Mouse (Mus musculus) liver, embryonic 15.5 days (tissue): ENCODE data around the gene Ldb3. TPM values are rescaled to one million over a fixed set of nuclear protein-coding genes. Genes with fewer than 3 reads are reported as not detected.

Source experiments
- ATAC-seq: fragments of 200-750 bp; cut with Nextera tagmentation; 2 replicates; pipeline ENCODE4 v1.8.0; 2017; ENCODE audit warnings: moderate number of reproducible peaks, mild to moderate bottlenecking, moderate library complexity; ENCODE audit not compliant: insufficient read depth
- H3K27ac ChIP-seq: fragments of 300-500 bp; sonication (generic); replicated peaks from 2 replicates; pipeline ENCODE4 v1.5.1; 2015; ENCODE audit warnings: mild to moderate bottlenecking, inconsistent platforms
- H3K27me3 ChIP-seq: fragments of 300-500 bp; sonication (generic); 2 replicates; pipeline ENCODE4 v1.6.1; 2015; ENCODE audit warnings: mild to moderate bottlenecking, inconsistent platforms
- H3K36me3 ChIP-seq: fragments of 300-500 bp; sonication (generic); replicated peaks from 2 replicates; pipeline ENCODE4 v1.6.1; 2015; ENCODE audit warnings: moderate library complexity, mild to moderate bottlenecking, inconsistent platforms
- H3K4me1 ChIP-seq: fragments of 300-500 bp; sonication (generic); replicated peaks from 2 replicates; pipeline ENCODE4 v1.6.1; 2015; ENCODE audit warnings: inconsistent platforms
- H3K4me2 ChIP-seq: fragments of 300-500 bp; sonication (generic); 2 replicates; pipeline ENCODE4 v1.6.1; 2015; ENCODE audit warnings: moderate library complexity, mild to moderate bottlenecking, inconsistent platforms
- H3K4me3 ChIP-seq: fragments of 300-500 bp; sonication (generic); replicated peaks from 2 replicates; pipeline ENCODE4 v1.5.1; 2015; ENCODE audit warnings: mild to moderate bottlenecking, inconsistent platforms
- H3K9ac ChIP-seq: fragments of 300-500 bp; sonication (generic); 2 replicates; pipeline ENCODE4 v1.6.1; 2015; ENCODE audit warnings: moderate library complexity, mild to moderate bottlenecking, inconsistent platforms
- H3K9me3 ChIP-seq: fragments of 300-500 bp; sonication (generic); replicated peaks from 2 replicates; pipeline ENCODE4 v1.6.1; 2016; ENCODE audit warnings: inconsistent platforms
- WGBS: fragments of 180-500 bp; shearing (Covaris S2); methylation state at CpG from one replicate; pipeline ENCODE4 v1.1.7; 2015; ENCODE audit warnings: mixed read lengths; ENCODE audit not compliant: insufficient replicate concordance; 5-methylcytosine and 5-hydroxymethylcytosine counted together
- polyA plus RNA-seq: library from polyadenylated mRNA; unstranded; fragments of >200 nt; fragmentation: Nextera tagmentation; extraction: Ambion mirVana; gene quantifications from 2 replicates; pipeline ENCODE4 v1.2.1, GENCODE M21; 2015

The Ldb3 gene
- polyA plus RNA-seq, result 3.2 and 4.2 TPM in 2 replicates

DNA sequence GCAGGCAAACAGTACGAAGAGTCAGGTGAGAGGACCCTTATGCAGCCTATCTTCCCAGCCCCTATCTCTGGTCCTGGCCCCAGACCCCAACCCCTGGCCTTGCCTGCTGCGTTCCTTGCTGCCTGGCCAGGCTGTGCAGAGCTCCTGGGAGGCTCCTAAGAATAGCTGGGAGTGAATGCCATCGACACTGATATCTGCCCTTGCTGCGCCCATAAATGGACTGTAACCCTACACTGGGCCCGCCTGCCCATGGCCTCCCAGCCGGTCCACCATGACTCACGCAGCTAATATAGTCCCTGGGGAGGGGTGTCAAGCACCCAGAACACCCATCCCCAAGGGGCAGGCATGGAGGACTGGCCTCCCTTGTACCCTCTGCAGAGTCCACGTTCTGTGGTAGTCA is at the start of gene Ldb3:
Gene Ldb3 (minus strand): TSS at position 185 of the 400 bp plus-strand sequence.
- Histone ChIP-seq H3K27me3 (no peaks in the 10 kb centered on the region), H3K9me3 (no peaks in the 10 kb centered on the region), H3K27ac (no peak within 1 kb of the TSS), H3K4me1 (no peaks in the 10 kb centered on the region; the same call in 1 of the 2 replicates), H3K36me3 (no peaks in the 10 kb centered on the region), H3K4me2 (no peak within 1 kb of the TSS), H3K9ac (no peak within 1 kb of the TSS), H3K4me3 (no peak within 1 kb of the TSS)
- no peak for ATAC-seq
- 63% methylated on average over 8 of the region's 8 CpGs for WGBS

DNA sequence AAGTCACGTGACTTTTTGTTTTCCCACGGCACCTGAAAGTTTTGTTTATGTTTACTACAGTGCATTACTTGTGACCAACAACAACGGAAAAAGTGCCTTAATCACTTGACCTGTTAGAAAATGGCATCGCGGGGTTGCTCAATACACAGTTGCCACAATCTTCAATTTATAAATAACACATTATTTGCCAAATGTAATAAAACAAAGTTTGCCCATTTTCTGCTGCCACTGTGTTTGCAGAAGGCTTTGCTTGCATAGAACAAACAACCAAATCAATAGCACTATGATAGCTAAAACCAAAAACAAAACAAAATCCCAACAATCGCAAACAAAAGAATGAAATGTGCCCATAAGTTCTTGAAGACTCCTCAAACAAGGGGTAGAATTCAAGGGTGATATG is 47.2 kb upstream of the Ldb3 start:
- H3K27ac ChIP-seq, result no peak overlapping the region
- no peaks in the 10 kb centered on the region for H3K27me3 ChIP-seq
- no peaks in the 10 kb centered on the region for H3K36me3 ChIP-seq
- ATAC-seq, result no peak
- no peaks in the 10 kb centered on the region for H3K9me3 ChIP-seq
- H3K4me3 ChIP-seq, result no peak overlapping the region
- WGBS, result 79% methylated on average over 6 of the region's 6 CpGs
- no peak overlapping the region for H3K4me2 ChIP-seq
- H3K4me1 ChIP-seq, result peaks cover 23% of the 10 kb centered on the region
- no peak overlapping the region for H3K9ac ChIP-seq

DNA sequence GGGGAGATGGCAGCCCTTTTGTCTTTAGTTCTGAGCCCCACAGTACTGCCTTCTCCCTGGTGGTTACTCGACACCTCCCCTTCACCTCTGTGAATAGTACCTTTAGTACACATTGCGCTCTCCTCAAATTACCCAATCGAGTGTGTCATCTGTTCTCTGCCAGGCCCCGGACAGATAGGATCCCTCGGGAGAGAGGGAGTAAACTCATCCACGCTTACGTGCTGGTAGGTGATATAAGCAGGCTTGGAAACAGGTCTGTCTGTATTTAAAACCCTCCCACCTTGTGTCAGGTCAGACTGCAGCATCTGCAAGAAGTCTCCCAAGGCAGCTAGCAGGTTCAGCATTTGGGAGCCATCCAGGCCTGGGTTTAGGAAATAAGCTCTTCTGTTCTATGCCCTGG is 46.7 kb upstream of the Ldb3 start:
- no peak overlapping the region for H3K9ac ChIP-seq
- H3K27ac ChIP-seq, result no peak overlapping the region
- H3K4me1 ChIP-seq, result peaks cover 23% of the 10 kb centered on the region

DNA sequence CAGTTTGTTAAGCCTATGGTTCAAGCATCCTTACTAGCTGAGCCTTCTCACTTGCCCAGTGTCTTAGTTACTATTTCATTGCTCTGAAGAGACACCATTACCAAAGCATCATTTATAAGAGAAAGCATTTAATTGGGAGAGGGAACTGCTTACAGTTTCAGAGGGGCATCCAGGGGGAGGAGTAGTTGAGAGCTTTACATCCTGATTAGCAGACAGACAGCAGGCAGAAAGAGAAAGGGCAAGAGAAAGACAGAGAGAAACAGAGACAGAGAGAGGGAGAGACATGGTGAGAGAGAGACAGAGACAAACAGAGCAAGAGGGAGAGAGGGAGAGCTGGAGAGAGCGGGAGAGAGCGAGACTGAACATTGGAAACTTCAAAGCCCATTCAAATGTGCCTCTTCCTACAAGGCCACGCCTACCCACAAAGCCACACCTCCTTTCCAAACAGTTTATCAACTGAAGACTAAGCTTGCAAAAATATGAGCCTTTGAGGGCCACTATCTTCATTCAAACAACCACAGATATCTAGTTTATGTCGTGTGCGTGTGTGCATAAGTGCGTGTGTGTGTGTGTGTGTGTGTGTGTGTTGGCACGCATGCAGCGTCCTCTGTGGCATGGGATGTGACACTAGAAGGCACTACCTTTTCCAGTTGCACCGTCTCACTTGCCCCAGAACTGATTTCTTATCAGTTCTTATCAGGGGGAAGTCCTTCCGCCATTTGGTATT is 44.4 kb upstream of the Ldb3 start:
- Histone ChIP-seq H3K4me2 (peak overlapping the region; percentile 58), H3K4me3 (peak overlapping the region; percentile 31), H3K9me3 (no peaks in the 10 kb centered on the region), H3K9ac (no peak overlapping the region), H3K27me3 (no peaks in the 10 kb centered on the region), H3K4me1 (peaks cover 23% of the 10 kb centered on the region), H3K36me3 (no peaks in the 10 kb centered on the region), H3K27ac (peak overlapping the region; percentile 70)
- peak; percentile 73 for ATAC-seq
- WGBS, result 22% methylated on average over 10 of the region's 10 CpGs

More for the DNA sequence above, 46.7 kb upstream of the Ldb3 start:
- Histone ChIP-seq H3K27me3 (no peaks in the 10 kb centered on the region), H3K36me3 (no peaks in the 10 kb centered on the region), H3K4me3 (no peak overlapping the region), H3K9me3 (no peaks in the 10 kb centered on the region), H3K4me2 (no peak overlapping the region)
- 54% methylated on average over 7 of the region's 7 CpGs for WGBS
- ATAC-seq, result peak; percentile 16; the same call in 1 of the 2 replicates

DNA sequence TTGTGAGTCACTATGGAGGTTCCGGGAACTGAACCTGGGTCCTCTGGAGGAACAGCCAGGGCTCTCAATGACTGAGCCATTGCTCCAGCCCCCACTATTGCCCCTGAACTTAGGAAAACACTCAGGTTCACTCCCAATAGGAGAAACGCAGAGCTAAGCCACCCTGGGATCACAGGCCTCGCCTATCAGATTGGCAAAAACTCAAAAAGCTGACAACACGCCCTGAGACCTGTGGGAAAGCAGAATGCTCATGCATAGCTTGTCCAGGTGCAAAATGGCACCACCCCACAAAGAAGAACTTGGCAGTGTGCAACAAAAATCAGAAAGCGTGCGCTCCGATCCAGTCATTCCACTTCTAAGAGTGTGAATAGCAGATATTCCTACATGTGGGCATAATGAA is 38.3 kb upstream of the Ldb3 start:
- WGBS, result 71% methylated on average over 7 of the region's 7 CpGs
- H3K9ac ChIP-seq, result no peak overlapping the region
- H3K4me1 ChIP-seq, result peaks cover 42% of the 10 kb centered on the region
- no peak overlapping the region for H3K4me3 ChIP-seq
- no peak overlapping the region for H3K4me2 ChIP-seq
- H3K27me3 ChIP-seq, result no peaks in the 10 kb centered on the region
- H3K36me3 ChIP-seq, result no peaks in the 10 kb centered on the region
- no peak for ATAC-seq
- no peaks in the 10 kb centered on the region for H3K9me3 ChIP-seq
- H3K27ac ChIP-seq, result no peak overlapping the region

DNA sequence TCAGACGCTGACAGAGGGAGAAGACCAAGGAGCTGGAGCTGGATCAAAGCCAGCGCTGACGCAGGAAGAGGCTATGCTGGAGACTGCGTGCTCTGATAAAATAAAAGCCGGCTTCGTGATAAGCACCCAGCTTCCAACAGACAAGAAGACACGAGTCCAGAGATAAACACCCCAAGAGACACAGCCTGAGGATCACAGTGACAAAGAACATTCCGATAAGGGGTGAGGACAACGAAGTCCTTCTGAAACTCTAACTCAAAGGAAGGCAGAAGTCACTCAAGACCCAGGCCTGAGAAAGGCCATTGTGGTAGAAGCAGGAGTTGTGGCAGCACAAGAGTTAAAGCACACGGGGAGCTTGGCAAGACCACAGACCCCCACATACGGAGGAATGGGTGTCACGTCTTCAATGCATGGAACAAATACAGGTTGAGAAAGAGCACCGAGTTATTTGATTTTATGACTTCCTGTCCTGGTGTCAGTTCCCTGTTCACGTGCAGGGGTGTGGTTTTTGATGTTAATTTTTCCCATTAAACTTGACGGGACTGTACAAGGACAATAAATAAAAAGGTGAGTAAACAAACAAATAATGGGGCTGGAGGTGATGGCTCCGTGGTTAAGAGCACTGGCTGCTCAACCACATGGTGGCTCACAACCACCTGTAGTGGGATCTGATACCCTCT is 35.2 kb upstream of the Ldb3 start:
- peak; percentile 94 for ATAC-seq
- Histone ChIP-seq H3K36me3 (no peaks in the 10 kb centered on the region), H3K27me3 (no peaks in the 10 kb centered on the region), H3K4me1 (peaks cover 61% of the 10 kb centered on the region), H3K4me2 (peak overlapping the region; percentile 60), H3K9me3 (no peaks in the 10 kb centered on the region), H3K27ac (peak overlapping the region; percentile 87), H3K9ac (peak overlapping the region; percentile 44), H3K4me3 (peak overlapping the region; percentile 24)
- WGBS, result 18% methylated on average over 16 of the region's 16 CpGs

DNA sequence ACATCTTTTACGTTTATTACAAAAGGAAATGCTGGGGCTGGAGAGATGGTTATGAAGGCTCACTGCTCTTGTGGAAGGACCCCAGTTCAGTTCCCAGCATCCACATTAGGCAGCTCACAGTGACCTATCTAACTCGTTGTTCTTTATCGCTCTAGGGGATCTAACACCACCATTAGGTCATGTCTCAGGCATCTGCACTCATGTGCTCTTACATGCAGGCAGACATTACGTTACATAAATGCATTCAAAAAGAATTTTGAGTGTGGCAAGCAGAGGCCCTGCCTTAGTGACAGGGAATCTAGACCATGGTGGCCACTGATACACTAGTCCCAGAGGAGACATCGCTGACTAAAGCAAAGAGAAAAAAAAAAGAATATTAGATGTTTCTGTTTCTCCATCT is 34.6 kb upstream of the Ldb3 start:
- no peaks in the 10 kb centered on the region for H3K36me3 ChIP-seq
- ATAC-seq, result no peak
- 43% methylated on average over 5 of the region's 5 CpGs for WGBS
- peak overlapping the region; percentile 24; the same call in 1 of the 2 replicates for H3K4me3 ChIP-seq
- H3K4me2 ChIP-seq, result peak overlapping the region; percentile 60
- no peaks in the 10 kb centered on the region for H3K27me3 ChIP-seq
- peak overlapping the region; percentile 87 for H3K27ac ChIP-seq
- H3K9me3 ChIP-seq, result no peaks in the 10 kb centered on the region
- H3K9ac ChIP-seq, result 0 out of 2 replicates have a peak overlapping the region, but pooled peaks have one; percentile 44
- peaks cover 64% of the 10 kb centered on the region for H3K4me1 ChIP-seq

DNA sequence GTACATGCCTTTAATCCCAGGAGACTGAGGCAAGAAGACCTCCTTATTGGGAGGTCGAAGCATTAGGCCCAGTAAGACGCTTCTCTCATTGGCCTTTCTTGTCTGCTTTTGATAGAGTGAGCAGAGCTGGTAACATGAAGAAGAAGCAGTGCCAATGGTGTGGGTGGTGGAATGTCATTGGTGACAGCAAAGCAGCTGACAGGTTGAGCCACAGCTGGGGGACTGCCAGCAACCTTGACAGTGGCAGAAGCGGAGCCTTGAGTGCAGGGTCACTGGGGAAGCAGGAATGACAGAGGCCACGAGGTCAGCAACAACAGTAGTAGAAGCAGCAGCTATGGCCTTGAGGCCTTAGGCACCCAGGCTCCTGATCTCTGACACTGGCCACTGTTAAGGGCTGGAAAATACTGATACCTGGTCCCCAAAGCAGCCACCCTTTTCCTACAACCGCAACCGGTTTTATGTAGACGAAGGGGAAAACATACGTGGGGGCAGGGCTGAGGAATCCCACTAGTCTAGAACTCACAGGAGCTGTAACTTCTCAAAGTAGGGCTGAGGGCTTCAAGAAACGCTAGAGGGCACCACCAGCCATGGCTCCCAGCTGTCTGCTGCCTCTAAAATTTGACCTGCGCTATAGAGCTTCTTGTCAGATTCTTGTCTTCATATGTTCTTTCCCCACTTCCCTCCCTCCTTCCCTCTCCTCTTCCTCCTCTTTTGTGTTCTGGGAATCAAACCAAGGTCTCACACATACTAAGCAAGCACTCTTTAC is 32.3 kb upstream of the Ldb3 start:
- H3K4me2 ChIP-seq, result no peak overlapping the region
- H3K9ac ChIP-seq, result no peak overlapping the region
- H3K36me3 ChIP-seq, result no peaks in the 10 kb centered on the region
- peaks cover 58% of the 10 kb centered on the region for H3K4me1 ChIP-seq
- ATAC-seq, result no peak
- WGBS, result 15% methylated on average over 10 of the region's 10 CpGs
- peak overlapping the region; percentile 31; the same call in 1 of the 2 replicates for H3K27ac ChIP-seq
- H3K9me3 ChIP-seq, result no peaks in the 10 kb centered on the region
- no peak overlapping the region for H3K4me3 ChIP-seq
- H3K27me3 ChIP-seq, result no peaks in the 10 kb centered on the region

DNA sequence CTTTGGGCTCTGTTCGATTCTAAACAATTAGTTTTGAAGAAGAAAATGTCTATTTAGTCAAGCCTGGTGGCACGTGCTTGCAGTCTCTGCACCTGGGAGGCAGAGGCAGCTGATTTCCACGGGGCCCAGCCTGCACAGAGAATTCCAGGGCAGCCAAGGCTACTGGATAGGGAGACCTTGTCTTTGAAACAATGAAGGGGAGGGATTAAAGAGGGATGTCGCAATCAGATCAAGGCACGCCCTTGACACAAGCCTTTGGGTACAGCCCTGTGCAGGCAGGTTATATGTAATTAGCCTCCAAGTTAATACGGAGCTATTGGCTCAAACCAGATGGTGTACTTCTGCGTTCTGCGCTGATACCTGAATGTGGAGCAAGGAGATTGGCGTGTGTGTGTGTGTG is 30.3 kb upstream of the Ldb3 start:
- H3K4me1 ChIP-seq, result peaks cover 55% of the 10 kb centered on the region
- H3K27me3 ChIP-seq, result peaks cover 11% of the 10 kb centered on the region
- no peak overlapping the region for H3K4me3 ChIP-seq
- 30% methylated on average over 9 of the region's 9 CpGs for WGBS
- H3K9ac ChIP-seq, result no peak overlapping the region
- no peak overlapping the region for H3K4me2 ChIP-seq
- ATAC-seq, result no peak
- no peaks in the 10 kb centered on the region for H3K36me3 ChIP-seq
- no peaks in the 10 kb centered on the region for H3K9me3 ChIP-seq
- no peak overlapping the region for H3K27ac ChIP-seq

DNA sequence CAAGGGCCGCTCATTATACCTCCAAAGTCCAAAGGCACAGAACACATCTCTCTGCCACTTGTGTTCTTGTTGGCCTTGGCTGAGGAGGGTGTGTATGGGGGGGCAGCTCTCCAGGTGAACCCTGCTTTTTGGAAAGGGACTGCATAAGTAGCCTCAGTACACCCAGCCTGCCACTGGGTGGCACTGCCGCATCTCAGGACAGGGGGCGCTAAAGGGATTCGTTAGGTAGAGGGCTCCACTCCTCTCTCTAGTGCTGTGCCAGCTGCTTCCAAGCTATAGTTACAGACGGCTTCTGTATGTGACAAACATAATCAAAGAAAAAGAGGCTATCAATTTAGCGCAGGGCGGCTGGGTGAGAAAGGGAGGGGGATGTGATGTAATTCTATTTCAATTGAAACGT is 28.3 kb upstream of the Ldb3 start:
- Histone ChIP-seq H3K4me1 (peaks cover 35% of the 10 kb centered on the region), H3K4me3 (no peak overlapping the region), H3K27ac (no peak overlapping the region), H3K4me2 (no peak overlapping the region), H3K9ac (no peak overlapping the region), H3K36me3 (no peaks in the 10 kb centered on the region), H3K9me3 (no peaks in the 10 kb centered on the region), H3K27me3 (peaks cover 11% of the 10 kb centered on the region)
- WGBS, result 2% methylated on average over 8 of the region's 8 CpGs
- peak; percentile 59; the same call in 1 of the 2 replicates for ATAC-seq

DNA sequence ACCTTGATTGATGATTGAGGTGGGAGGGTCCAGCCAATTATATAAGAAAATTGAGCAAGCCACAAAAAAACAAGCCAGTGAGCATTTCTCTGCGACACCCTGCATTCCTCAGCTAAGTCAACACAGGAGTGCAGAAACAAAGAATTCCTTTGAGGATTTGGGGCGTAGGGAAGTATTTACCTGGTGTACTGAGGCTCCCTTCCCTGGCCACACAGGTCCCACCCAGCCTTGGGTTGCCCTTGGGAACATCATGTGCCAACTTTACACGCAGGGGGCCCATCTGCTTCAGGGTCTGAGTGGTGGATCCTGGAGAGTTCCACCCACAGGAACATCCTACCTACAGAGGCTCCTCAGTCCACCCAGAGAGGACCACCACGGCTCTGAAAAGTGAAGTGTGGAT is 27.1 kb upstream of the Ldb3 start:
- no peak for ATAC-seq
- H3K9ac ChIP-seq, result no peak overlapping the region
- no peak overlapping the region for H3K27ac ChIP-seq
- H3K36me3 ChIP-seq, result no peaks in the 10 kb centered on the region
- no peaks in the 10 kb centered on the region for H3K9me3 ChIP-seq
- 59% methylated on average over 4 of the region's 4 CpGs for WGBS
- H3K4me2 ChIP-seq, result no peak overlapping the region
- peaks cover 11% of the 10 kb centered on the region for H3K27me3 ChIP-seq
- no peak overlapping the region for H3K4me3 ChIP-seq
- H3K4me1 ChIP-seq, result peaks cover 24% of the 10 kb centered on the region
